Mouse (Mus musculus): ENCODE data around the gene Fam104a. TPM values are rescaled to one million over a fixed set of nuclear protein-coding genes. Genes with fewer than 3 reads are reported as not detected.

The Fam104a gene
- total and polyA plus RNA-seq, 3 experiments = 14.6 to 57.0 (median 35.3) TPM

- Histone ChIP-seq H3K27ac (ENCODE audit: insufficient read depth, low read depth) (no peak overlapping the region), H3K79me2 (replicated peaks; ENCODE audit: control insufficient read depth, extremely low read depth, insufficient read depth, poor library complexity, severe bottlenecking) (no peaks in the 10 kb centered on the region), H3K36me3 (replicated peaks in 1 of 2; ENCODE audit: control insufficient read depth in 1 of 2, insufficient read depth in 1 of 2, low read length in 1 of 2) (peaks cover 0 to 47% of the 10 kb centered on the region in 2 experiments), H3K4me2 (ENCODE audit: insufficient read depth, low read depth, poor library complexity, severe bottlenecking) (no peak overlapping the region), H3K4me3 (replicated peaks in 1 of 3; ENCODE audit: low read depth in 2 of 3, low read length in 2 of 3, poor library complexity in 1 of 3) (no peak overlapping the region), H3K9me3 (replicated peaks; ENCODE audit: low read length) (no peaks in the 10 kb centered on the region), H3K27me3 (replicated peaks) (no peaks in the 10 kb centered on the region), H3K4me1 (ENCODE audit: control insufficient read depth in 1 of 2, insufficient read depth in 2 of 2) (peaks cover 0 to 14% of the 10 kb centered on the region in 2 experiments; a peak in 2 of 4 replicates), H3K9ac (ENCODE audit: insufficient read depth, low read depth) (no peak overlapping the region)
- in situ Hi-C loops (cut with MboI; ENCODE audit: low pct_ligation_motif_present, low pct_unique_long_range_greater_than_20kb, low sequenced_read_pairs) (loop anchor here (5.0 to 25.0 kb wide), 2 partner anchors 109 to 959 kb away; partner anchors contain the start of gene Rpl38), dilution Hi-C loops (cut with MboI; ENCODE audit: extremely low pct_ligation_motif_present, extremely low pct_unique_long_range_greater_than_20kb, low sequenced_read_pairs) (no loop called here)
- no peak for TF ChIP-seq MAZ (IDR thresholded peaks at IDR 0.05; ENCODE audit: low read depth, low read length)
- TF ChIP-seq RAD21 (IDR thresholded peaks at IDR 0.05; ENCODE audit: low read depth, low read length) = peak; percentile 100
- TF ChIP-seq TBP (conservative IDR thresholded peaks at IDR 0.05; ENCODE audit: low read depth, low read length) = no peak
- no peak for TF ChIP-seq CHD1 (IDR thresholded peaks at IDR 0.05; ENCODE audit: low read depth, low read length)
- TF ChIP-seq TCF12 (IDR thresholded peaks at IDR 0.05; ENCODE audit: low read depth, low read length) = no peak
- TF ChIP-seq SMC3 (IDR thresholded peaks at IDR 0.05; ENCODE audit: low read depth, low read length) = peak; percentile 99
- TF ChIP-seq MAFK (IDR thresholded peaks at IDR 0.05; ENCODE audit: insufficient replicate concordance, low read length) = no peak
- TF ChIP-seq USF1 (IDR thresholded peaks at IDR 0.05; ENCODE audit: low read depth, low read length) = no peak
- no peak for TF ChIP-seq POLR2A (IDR thresholded peaks at IDR 0.05; ENCODE audit: low read depth, low read length)
- peak; percentile 95 for TF ChIP-seq ZC3H11A (IDR thresholded peaks at IDR 0.05; ENCODE audit: low read depth, low read length)
- no peak for TF ChIP-seq UBTF (IDR thresholded peaks at IDR 0.05; ENCODE audit: low read depth, low read length)
- TF ChIP-seq JUND (conservative IDR thresholded peaks at IDR 0.05; ENCODE audit: low read depth, low read length) = no peak
- TF ChIP-seq E2F4 (IDR thresholded peaks at IDR 0.05; ENCODE audit: insufficient replicate concordance, low read depth, low read length) = no peak
- no peak for TF ChIP-seq GABPA (IDR thresholded peaks at IDR 0.05; ENCODE audit: insufficient replicate concordance, low read depth, low read length)
- peak; percentile 30; the same call in 1 of the 2 replicates for TF ChIP-seq NRF1 (IDR thresholded peaks at IDR 0.05; ENCODE audit: low read depth, low read length)
- TF ChIP-seq BHLHE40 (IDR thresholded peaks at IDR 0.05; ENCODE audit: low read depth, low read length) = 0 out of 2 replicates have a peak, but pooled peaks have one; percentile 19
- no peak for TF ChIP-seq MEF2A (IDR thresholded peaks at IDR 0.05; ENCODE audit: borderline replicate concordance, low read depth, low read length)
- TF ChIP-seq ETS1 (conservative IDR thresholded peaks at IDR 0.05; ENCODE audit: low read depth, low read length) = no peak
- TF ChIP-seq JUN (IDR thresholded peaks at IDR 0.05; ENCODE audit: insufficient read depth, low read depth, low read length) = no peak
- TF ChIP-seq PAX5 (IDR thresholded peaks at IDR 0.05; ENCODE audit: low read length) = no peak
- TF ChIP-seq ZKSCAN1 (IDR thresholded peaks at IDR 0.05; ENCODE audit: borderline replicate concordance, low read depth, low read length) = no peak
- peak; percentile 65; the same call in 1 of the 2 replicates for TF ChIP-seq NELFE (IDR thresholded peaks at IDR 0.05; ENCODE audit: low read depth, low read length)
- TF ChIP-seq POLR2AphosphoS2 (IDR thresholded peaks at IDR 0.05; ENCODE audit: low read depth, low read length) = no peak
- no peak for TF ChIP-seq ELF1 (IDR thresholded peaks at IDR 0.05; ENCODE audit: low read depth, low read length)
- TF ChIP-seq MYC (IDR thresholded peaks at IDR 0.05; ENCODE audit: low read depth, low read length) = 0 out of 2 replicates have a peak, but pooled peaks have one; percentile 33
- no peak for TF ChIP-seq ZMIZ1 (IDR thresholded peaks at IDR 0.05; ENCODE audit: low read depth, low read length)
- no peak for TF ChIP-seq MXI1 (IDR thresholded peaks at IDR 0.05; ENCODE audit: low read depth, low read length)
- no peak for TF ChIP-seq USF2 (conservative IDR thresholded peaks at IDR 0.05; ENCODE audit: low read depth, low read length)
- TF ChIP-seq MAX (IDR thresholded peaks at IDR 0.05; ENCODE audit: low read length) = peak; percentile 47; the same call in 1 of the 2 replicates
- peak; percentile 98 to 100 for TF ChIP-seq CTCF (conservative IDR thresholded peaks at IDR 0.05 in 1 of 2, IDR thresholded peaks at IDR 0.05 in 1 of 2; ENCODE audit: low read depth in 2 of 2, low read length in 2 of 2)
- TF ChIP-seq ZNF384 (IDR thresholded peaks at IDR 0.05; ENCODE audit: low read depth, low read length) = no peak
- no peak for TF ChIP-seq SIN3A (IDR thresholded peaks at IDR 0.05; ENCODE audit: low read length)
- DNase-seq (ENCODE audit: extremely low read depth) = peak; percentile 76
These were observed 19.8 kb upstream of the Fam104a start for GRCm38 (mm10) chr11:113703758-113704157.
